Mouse (Mus musculus) adrenal gland, adult 2 months (tissue): Measurements from ENCODE around the gene Irf3. TPM values are rescaled to one million over a fixed set of nuclear protein-coding genes. Genes with fewer than 3 reads are reported as not detected.

Source experiments
- DNase-seq: peaks from one replicate; pipeline ENCODE4 v3.0.0; 2021
- polyA plus RNA-seq: library from polyadenylated mRNA; depleted of rRNA; stranded (reverse); fragments of >200 nt; gene quantifications from 2 replicates; pipeline ENCODE4 v1.2.3, GENCODE M21; 2012
- total RNA-seq, 2 experiments: library from RNA; stranded (reverse); gene quantifications; 2 replicates each; pipeline ENCODE4 v1.2.3; 2021

Gene Irf3
- total and polyA plus RNA-seq, 3 experiments, result 98.1 to 130 (median 105) TPM

DNA sequence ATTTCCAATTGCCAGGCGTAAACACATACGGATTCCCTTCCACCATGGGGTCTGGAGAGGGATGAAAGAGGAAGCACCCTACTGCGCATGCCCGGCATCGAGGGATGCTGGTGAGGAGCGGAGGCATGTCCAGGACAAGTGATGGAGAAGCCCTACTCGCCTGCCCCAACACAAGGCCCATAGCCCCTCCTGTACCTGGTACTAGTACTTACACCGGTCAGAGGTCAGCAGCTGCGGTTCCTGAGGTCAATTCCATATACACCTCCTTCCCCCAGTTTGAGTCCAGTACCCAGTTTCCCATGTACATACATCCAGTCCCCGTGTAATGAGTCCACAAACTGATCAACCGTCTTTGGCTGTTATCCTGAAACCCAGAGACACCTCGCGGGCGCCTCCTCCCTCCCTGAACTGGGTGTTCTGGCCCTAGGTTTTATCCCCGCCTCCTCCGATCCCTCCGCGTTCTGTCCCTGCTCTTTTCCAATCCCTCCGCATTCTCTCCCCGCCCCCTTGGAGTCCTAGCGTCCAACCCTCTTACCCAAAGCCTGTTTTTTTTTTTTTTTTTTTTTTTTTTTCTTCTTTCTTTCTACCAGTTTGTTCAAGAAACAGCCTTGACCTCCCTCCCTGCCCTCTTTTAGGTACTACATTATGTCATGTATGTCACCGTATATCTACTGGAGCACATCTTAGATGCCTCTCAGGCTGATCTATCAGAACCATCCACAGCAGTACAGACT is 22.9 kb upstream of the Irf3 start, which contains the start of gene Cpt1c:
Gene Cpt1c, minus strand, starts transcription at position 469 of the 734 bp plus-strand sequence.
- DNase-seq, result peak; percentile 85

DNA sequence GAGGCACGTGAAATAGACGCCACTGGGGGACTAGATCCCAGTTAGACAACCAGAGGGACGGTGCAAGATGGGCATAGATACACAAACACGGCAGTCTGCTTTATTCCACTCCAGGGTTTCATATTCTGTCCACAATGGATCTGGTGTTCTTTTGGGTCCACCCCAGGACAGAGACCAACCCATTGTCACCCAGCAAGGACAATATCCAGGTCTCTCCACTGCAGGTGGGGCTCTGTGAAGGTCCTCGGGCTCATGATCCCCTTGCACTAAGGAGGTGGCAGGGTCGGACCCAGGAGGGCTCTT is 22.4 kb upstream of the Irf3 start:
- DNase-seq, result no peak

GRCm38 (mm10) chr7:44978300-44978699 is 19.1 kb upstream of the Irf3 start:
- no peak for DNase-seq

DNA sequence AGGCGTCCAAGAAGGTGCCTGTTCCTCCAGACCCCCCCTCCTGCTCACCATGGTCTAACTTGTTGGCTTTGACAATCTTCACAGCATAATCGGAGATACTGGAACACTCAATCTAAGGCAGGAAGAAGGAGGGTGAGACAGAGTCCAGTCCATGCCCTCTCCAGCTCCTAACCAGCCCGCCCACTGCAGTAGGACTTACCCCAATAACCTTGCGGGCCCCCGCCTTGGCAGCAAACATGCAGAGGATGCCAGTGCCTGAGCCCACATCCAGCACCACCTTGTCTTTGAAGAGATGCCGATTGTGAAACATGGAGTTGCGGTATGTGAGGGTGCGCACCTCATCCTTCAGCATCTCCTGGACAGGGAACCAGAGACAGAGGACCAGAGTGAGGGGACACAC is 15.9 kb upstream of the Irf3 start:
- DNase-seq, result no peak

- peak; percentile 89 for DNase-seq
Measured at GRCm38 (mm10) chr7:44983085-44983484, 14.4 kb upstream of the Irf3 start.

- no peak for DNase-seq
Measured at GRCm38 (mm10) chr7:44983944-44984832, 13.3 kb upstream of the Irf3 start.

GRCm38 (mm10) chr7:44984833-44985164 is 12.6 kb upstream of the Irf3 start:
- no peak for DNase-seq

DNA sequence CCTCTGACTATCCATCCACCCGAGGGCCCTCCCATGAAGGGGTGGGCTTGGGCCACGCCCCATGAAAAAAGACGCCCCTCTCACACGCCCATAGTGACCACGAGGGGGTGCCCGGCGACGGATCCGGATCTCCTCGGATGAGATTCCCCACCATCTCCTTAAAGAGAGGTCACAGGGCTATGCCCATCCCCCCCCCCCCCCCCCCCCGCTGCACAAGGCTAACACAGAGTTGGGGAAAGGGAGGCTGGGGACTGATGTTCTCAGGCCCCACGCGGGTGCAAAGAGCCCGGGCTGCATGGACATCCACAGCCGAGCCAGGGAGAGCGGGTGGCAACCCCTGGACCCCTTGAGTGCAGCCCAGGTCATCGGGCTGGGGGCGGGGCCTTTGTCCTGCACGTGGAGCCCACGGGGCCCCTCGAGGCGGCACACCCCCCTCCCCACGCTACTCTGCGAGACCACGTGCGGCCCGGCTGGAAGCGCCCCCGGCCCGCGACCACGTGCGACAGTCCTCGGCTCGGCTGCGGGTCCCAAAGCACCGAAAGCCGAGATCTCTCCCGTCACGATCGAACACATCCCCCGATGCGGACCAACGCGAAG is 11.8 kb upstream of the Irf3 start:
- DNase-seq, result peak; percentile 84

- DNase-seq, result peak; percentile 99
Measured at GRCm38 (mm10) chr7:44986192-44986878, 11.1 kb upstream of the Irf3 start, which contains the start of gene Prmt1. Gene Prmt1 (minus strand): TSS chr7:44986568.

DNA sequence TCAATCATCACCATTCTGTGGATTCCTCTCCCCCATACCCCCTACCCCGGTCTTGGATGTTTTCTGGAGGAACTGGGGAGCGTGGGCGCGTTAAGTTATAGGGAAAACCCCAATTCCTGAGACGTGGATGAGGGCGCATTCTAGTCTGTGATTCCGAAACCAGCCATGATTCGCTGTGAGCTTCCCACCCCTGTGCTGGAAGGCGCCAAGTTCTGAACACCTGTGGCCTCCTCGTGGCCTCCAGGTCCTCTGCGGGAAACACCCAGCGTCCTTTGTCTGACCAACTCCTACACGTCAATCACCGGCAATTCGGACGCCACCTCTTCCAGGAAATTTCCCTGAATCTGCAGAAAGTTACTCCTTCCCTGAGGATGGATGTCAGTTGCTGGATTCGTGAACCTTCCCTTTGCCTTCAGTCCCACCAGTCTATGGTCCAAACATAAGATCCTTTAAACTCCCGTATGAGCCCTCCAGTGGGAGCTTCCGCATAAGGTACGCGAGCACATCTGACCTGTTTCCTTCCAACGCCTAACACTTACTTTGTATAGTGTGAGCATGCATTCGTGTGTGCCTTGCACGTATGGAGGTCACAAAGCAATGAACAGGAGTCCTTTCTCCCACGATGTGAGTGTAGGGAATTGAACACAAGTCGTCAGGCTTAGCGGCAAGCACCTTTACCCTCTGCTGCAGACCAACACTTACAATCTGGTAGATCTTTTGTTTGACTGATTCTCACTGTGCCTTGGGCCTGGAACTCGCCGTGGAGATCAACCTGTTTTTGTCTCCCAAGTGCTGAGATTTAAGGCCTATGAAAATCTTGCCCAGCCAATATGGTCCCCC is 10.3 kb upstream of the Irf3 start:
- no peak for DNase-seq

- DNase-seq, result no peak
Measured at GRCm38 (mm10) chr7:44996672-44997071, 776 bp upstream of the Irf3 start.

DNA sequence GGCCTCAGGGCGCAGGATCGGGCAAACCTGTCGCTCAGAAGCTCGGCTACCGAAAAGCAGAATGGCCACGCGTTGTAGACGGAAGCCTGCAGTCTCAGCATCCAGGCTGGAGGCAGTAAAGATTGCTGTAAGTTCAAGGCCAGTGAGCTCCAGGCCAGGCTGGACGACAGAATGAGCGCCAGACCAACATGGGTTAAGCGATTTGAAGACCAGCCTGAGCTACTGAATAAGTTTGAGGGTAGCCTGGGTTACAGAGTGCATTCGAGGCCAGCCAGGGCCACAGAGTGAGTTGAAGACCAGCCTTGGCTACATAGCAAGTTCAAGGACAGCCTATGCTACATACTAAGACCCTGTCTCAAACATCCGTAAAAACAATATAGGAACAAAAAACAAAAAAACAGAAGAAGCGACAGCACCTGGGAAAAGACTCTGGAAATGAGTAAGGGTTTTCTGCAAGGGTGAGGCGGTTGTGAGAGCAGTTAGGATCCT is 536 bp downstream of the Irf3 start:
- DNase-seq, result no peak

DNA sequence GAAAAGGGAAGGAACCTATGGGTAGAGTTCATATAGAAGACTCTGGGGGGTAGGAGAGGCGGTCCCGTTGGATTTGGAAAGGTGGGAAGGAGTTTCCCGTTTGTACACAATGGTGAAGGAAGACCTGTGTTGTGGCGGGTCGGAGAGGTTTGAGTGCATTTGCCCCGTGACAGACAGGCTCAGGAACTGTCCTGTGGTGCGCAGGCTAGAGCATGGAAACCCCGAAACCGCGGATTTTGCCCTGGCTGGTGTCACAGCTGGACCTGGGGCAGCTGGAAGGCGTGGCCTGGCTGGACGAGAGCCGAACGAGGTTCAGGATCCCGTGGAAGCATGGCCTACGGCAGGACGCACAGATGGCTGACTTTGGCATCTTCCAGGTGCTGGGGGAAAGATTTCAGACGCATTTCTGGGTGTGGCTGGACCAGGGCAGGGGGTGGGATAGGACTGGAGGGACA is 1.1 kb downstream of the Irf3 start, which contains the start of gene Bcl2l12:
Gene Bcl2l12, minus strand, starts transcription at position 212 of the 455 bp plus-strand sequence.
- DNase-seq, result peak; percentile 84

DNA sequence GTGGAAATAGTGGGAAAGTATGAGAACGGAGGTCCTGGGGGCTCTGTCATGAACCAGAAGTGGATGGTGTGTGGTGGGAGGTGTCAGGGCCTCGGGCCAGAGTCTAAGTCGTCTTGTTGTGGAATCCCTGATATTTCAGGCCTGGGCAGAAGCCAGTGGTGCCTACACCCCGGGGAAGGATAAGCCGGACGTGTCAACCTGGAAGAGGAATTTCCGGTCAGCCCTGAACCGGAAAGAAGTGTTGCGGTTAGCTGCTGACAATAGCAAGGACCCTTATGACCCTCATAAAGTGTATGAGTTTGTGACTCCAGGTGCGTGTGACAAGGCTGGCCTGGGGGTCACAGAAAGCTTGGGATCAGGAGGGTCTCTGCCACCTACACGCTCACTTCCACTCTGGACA is 2.3 kb downstream of the Irf3 start:
- no peak for DNase-seq

DNA sequence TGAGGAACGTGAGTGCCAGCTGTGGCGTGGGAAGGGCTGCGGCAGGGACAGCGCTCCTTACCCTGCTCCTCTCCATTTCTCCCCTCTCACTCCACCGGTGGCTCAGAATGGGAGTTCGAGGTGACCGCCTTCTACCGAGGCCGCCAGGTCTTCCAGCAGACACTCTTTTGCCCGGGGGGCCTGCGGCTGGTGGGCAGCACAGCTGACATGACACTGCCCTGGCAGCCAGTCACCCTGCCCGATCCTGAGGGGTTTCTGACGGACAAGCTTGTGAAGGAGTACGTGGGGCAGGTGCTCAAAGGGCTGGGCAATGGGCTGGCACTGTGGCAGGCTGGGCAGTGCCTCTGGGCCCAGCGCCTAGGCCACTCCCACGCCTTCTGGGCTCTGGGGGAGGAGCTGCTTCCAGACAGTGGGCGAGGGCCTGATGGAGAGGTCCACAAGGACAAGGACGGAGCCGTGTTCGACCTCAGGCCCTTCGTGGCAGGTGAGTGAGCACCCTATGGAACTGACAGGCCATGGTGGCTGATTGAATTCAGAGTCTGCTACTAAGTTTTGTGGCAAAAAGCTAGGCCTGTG is 3.2 kb downstream of the Irf3 start:
- DNase-seq, result peak; percentile 45

- DNase-seq, result peak; percentile 78
Measured at GRCm38 (mm10) chr7:45002440-45002839, 5.0 kb downstream of the Irf3 start.

DNA sequence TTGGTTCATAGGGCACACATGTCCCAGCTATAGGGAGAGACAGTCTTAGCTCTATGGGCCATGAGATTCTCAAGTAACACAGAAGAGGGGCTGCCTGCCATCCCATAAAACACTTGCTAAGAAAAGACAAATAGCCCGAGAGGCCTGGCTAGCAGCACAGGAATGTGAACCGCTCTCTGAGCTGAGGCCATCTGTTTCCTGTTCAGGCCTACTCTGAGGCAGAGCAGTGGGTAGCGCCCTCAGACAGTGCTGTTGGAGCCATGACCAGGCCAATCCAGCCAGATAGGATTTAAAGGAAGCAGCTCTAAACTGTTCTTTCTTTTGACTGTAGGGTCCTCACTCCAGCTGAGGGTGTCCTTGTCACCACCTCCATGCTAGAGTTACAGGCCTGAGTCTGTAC is 7.1 kb downstream of the Irf3 start:
- no peak for DNase-seq

- no peak for DNase-seq
Measured at GRCm38 (mm10) chr7:45005321-45005992, 8.0 kb downstream of the Irf3 start.

DNA sequence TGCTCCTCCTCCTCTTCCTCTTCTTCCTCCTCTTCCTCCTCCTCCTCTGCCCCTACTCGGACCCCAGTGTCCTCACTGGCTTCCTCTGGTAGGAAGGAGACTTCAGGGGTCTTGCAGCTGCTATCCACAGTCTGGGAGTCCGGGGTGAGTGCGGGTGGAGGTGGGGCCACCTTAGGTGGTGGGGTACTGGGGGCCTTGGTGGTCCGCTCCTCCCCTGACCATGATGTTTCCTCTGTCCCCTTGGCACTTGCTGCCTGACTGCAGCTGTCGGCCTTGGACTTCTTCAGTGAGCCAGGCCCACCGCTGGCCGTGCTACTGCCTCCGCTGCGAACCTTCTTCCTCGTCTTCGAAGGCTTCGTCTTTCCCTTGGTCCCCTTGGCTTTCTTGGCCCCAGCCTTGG is 9.1 kb downstream of the Irf3 start:
- DNase-seq, result no peak

DNA sequence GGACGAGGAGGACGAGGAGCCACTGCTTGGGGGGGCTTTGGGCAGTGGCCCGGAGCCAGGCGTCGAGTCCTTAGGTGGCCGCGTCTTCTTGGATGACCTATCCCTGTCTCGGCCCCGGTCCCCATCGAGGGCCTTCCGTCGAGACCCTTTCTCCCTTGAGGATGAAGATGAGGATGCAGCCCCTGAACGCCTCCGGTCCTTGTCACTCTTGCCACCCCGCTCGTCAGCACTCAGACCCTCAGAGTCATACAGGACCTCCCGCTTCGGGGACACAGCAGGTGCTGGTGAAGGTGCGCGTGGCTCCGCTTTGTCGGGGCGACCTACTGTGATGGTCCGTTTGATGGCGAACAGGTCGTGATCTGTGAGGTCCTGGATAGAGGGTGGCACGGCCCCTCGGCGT is 9.7 kb downstream of the Irf3 start:
- DNase-seq, result no peak
